Mouse (Mus musculus) megakaryocyte, embryonic 14.5 days (primary cell): ENCODE data around the gene Axin1.

Experiments
- FLI1 ChIP-seq: IDR thresholded peaks from 2 replicates; pipeline ENCODE4 v1.6.1; 2012; ENCODE audit warnings: low read length, inconsistent platforms, mixed read lengths
- GATA1 ChIP-seq: IDR thresholded peaks from 3 replicates; pipeline ENCODE4 v1.6.1; 2012; ENCODE audit warnings: mixed read lengths, low read length, inconsistent platforms, borderline replicate concordance

DNA sequence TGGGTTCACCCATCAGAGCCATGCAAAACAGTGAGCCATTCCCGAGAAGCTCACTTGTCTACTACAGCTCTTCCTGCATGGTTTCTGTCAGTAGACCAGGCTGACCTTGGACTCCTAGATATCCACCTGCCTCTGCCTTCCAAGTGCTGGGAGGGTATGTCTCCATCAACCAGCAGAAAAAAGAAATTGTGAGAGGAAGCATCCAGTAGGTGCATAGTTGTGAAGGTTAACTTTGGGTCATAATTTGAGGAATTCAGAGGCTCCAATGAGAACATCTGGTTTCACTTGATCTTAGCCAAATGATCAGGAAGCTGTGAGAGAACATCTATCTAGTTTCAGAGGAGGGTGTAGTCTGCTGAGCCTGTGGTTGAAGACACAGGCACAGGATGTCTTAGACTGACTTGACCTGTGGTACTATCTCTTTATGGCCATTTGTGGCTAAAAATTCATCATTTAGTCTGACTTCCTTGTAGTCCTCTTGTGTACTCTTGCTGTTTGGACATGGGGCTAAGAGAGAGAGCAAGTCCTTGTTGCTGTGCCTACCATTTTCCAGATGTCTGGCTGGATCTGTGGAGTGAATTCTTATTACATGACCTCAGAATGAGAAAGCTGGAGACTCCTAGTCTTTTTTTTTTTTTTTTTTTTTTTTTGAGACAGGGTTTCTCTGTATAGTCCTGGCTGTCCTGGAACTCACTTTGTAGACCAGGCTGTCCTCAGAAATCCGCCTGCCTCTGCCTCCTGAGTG, 13.6 kb downstream of the Axin1 start:
- TF ChIP-seq GATA1 (no peak), FLI1 (no peak)
